Mouse (Mus musculus): Measurements from ENCODE around the gene Cfap221.

GRCm38 (mm10) chr1:119975141-119975540 lies 21.9 kb downstream of the Cfap221 start:
- no peak for TF ChIP-seq CTCF (IDR thresholded peaks at IDR 0.05; ENCODE audit: low read depth, low read length)
- TF ChIP-seq POLR2A (IDR thresholded peaks at IDR 0.05; ENCODE audit: extremely low read depth, insufficient read depth, low read length): no peak
